Mouse (Mus musculus) retina, postnatal 7 days (tissue): Measurements from ENCODE around the gene Dqx1.

Experiments used
- DNase-seq: peaks from one replicate; pipeline ENCODE4 v3.0.0-alpha.2; 2012; ENCODE audit warnings: low read depth, low spot score

Dqx1 gene

DNA sequence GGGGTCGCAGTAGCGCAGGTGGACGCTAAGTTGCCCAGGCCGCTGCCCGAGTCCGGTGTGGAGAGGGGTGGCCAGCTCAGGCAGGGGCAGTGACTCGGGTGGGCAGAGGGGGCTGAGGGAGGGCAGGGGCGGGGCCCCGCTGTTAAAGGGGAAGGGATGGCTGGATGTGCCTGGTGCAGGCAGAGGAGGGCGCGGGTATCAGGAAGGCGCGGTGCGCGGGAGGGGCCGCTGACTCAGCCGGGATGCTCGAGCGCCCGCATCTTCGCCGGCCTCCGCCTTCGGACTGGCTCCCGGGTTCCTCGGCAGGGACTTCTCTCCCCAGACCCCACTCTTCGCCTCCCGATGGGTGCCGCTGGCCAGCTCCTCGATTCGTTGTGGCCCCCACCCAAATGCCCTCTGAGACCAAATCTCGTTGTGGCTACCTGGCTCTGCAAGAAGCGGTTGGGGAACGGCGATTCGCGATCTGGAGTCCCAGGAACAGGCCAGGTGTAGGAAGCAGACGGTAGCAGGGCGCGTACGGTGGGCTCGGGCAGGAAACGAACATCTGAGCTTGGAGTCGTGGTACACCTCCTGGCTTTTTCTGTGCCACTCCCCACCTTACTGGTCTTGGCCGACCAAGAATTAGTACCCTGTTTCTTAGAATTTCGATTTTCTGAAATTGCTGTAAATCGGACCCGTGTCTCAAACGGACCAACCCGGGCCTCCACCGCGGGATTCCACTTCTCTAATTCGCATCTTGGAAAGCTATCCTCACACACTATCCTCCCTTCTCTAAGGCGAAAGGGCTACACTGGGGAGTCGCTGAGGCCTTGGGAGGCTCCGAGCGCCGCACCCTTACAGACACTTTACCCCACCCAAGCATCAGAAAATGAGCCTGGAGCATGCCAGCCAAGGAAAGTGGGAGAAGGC, 12.9 kb downstream of the Dqx1 start:
- DNase-seq = no peak

DNA sequence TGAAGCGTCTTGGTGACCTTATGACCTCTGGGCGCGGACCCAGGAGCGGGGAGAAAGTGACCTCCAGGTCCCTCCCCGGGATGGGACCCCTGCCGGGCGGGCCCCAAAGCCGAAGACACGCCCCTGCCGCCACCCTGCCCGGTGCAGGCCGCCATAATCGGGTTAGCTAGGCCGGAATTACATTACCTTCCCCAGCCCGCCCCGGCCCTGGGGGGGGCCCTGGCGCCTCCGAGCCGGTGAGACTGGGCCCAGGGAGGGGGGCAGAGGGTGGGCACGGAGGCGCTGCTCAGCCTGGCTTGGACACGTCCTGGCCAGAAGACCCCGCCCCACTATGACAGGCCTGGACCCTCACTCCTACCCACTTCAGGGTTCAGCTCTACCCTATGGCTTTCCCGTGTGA, 13.6 kb downstream of the Dqx1 start:
- DNase-seq = no peak

GRCm38 (mm10) chr6:83074979-83075378, 17.3 kb downstream of the Dqx1 start:
- DNase-seq = no peak

- no peak for DNase-seq
Measured at GRCm38 (mm10) chr6:83077630-83078323, 20.1 kb downstream of the Dqx1 start, which contains the start of gene Pcgf1. TSS of gene Pcgf1 (plus strand) at chr6:83077869.

GRCm38 (mm10) chr6:83078324-83078858, 20.7 kb downstream of the Dqx1 start:
- peak; percentile 98 for DNase-seq

- DNase-seq = no peak
Measured at GRCm38 (mm10) chr6:83080210-83080609, 22.6 kb downstream of the Dqx1 start.

GRCm38 (mm10) chr6:83083497-83083896, 25.9 kb downstream of the Dqx1 start:
- no peak for DNase-seq

DNA sequence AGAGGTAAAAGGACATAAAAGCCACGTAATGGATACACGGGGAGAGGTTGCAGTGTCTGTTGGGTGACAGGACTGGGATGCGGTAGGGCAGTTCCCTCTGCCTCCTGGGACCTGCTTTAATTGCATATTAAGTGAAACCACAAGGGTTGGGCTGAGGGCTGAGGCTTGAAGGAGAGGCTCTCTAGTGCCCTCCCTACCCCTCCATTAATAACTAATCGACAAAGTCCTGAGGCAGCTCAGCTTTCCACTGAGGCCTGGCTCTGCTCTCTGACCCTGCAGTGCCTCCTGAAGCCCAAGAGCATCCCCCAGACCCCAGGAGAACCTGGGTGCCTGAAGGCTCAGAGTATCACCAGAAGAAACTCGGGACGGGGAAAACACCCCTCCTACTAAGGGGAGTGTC, 26.8 kb downstream of the Dqx1 start:
- no peak for DNase-seq

- no peak for DNase-seq
Measured at GRCm38 (mm10) chr6:83086121-83087035, 28.7 kb downstream of the Dqx1 start, which contains the start of gene Lbx2. TSS of gene Lbx2 (plus strand) at chr6:83086367.

GRCm38 (mm10) chr6:83087205-83087925, 29.7 kb downstream of the Dqx1 start:
- no peak for DNase-seq

GRCm38 (mm10) chr6:83087926-83088260, 30.2 kb downstream of the Dqx1 start:
- DNase-seq = no peak

GRCm38 (mm10) chr6:83092416-83093127, 34.9 kb downstream of the Dqx1 start:
- no peak for DNase-seq

- DNase-seq = no peak
Measured at GRCm38 (mm10) chr6:83095968-83096367, 38.3 kb downstream of the Dqx1 start.

DNA sequence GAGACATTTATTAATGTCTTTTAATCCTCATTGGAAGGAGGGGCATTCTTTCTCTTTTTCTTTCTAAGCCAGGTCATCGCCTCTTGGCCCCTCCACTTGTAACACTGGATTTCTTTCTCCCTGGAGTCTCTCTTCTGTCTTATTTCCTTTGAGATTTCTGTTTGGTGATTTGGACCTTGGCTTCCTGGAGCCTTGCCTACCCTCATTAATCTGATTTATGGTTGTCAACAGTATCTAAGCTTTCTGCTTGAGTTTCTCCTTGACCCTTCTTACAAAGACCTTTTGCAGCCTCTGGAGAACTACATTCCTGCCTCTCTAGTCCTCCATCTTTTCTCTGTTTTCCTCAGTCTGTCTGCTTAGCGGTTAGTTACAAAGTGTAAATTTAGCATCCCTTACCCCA, 40.8 kb downstream of the Dqx1 start:
- no peak for DNase-seq

GRCm38 (mm10) chr6:83101316-83101687, 43.7 kb downstream of the Dqx1 start, which contains the start of the genes Ccdc142 and Gm42688:
TSS of gene Ccdc142 (plus strand) at chr6:83101601.
TSS of gene Gm42688 (plus strand) at chr6:83101617.
- DNase-seq = peak; percentile 82

DNA sequence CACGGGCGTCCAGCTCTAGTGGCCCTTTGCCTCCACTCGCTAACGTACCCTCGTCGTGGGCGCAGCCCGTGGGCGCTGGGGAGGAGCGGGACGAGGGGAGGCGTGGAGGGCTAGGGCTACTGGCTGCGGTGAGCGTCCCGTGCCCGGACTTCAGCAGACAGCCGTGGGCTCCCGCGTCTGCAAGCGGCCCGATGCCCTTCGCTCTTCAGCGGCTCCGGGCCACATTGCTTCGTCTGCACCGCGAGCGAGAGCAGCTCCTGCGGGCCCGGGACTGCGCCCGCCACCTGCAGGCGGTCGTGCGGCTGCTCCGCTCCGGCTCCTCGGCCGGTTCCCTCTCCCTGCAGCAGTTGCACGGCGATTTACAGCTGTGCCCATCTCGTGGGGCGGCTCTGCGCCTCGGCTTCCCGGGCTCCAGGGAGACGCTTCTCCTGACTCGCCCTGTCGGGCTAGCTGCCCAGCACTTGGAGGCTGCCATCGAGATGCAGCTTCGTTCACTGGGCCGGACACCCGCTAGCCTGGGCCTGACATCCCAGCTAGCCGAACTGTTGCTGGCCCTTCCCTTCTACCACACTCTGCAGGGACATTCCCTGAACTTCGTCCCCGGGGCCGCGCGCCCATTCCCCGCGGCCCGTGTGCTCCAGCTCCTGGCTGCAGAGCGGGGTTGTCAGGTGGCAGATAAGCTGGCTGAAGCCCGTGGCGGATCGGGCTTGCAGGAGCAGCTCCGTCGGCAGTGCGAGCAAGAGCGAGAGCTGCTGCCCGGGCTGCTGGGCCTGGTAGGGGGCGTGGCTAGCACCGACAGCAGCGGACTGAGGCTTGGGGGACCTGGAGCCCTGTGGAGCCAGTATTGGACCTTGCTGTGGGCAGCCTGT, 44.3 kb downstream of the Dqx1 start:
- peak; percentile 52 for DNase-seq

DNA sequence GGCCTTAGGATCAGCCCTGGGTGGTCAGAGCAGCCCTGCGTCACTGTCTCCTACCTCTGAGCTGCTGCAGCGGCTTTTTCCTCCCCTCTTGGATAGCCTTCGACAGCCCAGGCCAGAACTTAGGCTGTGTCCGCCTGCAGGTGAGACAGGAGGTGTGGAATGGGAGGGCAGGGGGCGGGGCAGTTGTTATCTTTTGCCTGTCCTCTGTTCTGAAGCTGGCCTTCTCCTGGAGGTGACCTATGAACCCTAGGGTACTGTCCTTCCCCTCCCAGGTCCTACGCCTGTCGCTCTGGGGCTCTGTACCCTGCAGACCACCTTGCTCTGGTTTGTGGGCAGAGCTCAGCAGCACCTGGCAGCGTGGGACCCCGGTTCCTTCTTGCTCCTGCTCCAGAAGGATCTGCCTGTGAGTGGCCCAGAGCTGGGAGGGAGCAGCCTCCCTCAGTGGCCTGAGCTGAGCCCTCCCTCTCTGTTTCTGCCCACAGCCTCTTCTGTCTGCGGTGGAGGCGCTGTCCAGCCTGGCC, 45.5 kb downstream of the Dqx1 start:
- no peak for DNase-seq

DNA sequence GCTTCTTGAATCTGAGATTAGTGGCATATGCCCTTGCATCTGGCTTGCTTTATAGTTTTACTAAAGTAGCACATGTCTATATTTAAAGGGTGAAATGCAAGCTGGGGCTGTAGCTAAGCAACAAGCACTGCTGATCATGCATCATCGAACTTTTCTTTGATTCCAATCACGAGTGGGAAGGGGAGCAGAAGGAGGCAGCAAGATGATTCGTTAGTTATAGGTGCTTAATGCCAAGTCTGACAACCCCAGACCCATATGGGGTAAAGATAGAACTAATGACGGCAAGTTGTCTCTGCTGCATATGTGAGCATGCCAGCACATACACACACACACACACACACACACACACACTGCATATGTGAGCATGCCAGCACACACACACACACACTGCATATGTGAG, 46.5 kb downstream of the Dqx1 start:
- no peak for DNase-seq
